Mouse (Mus musculus) liver, adult 2 months (tissue): ENCODE measurements around the gene Cdh24. TPM values are rescaled to one million over a fixed set of nuclear protein-coding genes. Genes with fewer than 3 reads are reported as not detected.

Experiments used
- DNase-seq: peaks from one replicate; pipeline ENCODE4 v3.0.0-alpha.2; 2011; ENCODE audit warnings: low read depth, low spot score; ENCODE audit errors: extremely low read depth
- H3K27ac ChIP-seq: fragments of 200-500 bp; replicated peaks from 2 replicates; pipeline ENCODE4 v1.5.1; 2012; ENCODE audit warnings: low read depth, mild to moderate bottlenecking, control low read depth, inconsistent platforms, low read length; ENCODE audit not compliant: insufficient read depth
- H3K27me3 ChIP-seq: fragments of 200-500 bp; 2 replicates; pipeline ENCODE4 v1.6.1; 2012; ENCODE audit warnings: mild to moderate bottlenecking, moderate library complexity, low read length, inconsistent platforms; ENCODE audit not compliant: control insufficient read depth, insufficient read depth
- H3K36me3 ChIP-seq: fragments of 200-500 bp; 2 replicates; pipeline ENCODE4 v1.6.1; 2012; ENCODE audit warnings: low read length, inconsistent platforms; ENCODE audit not compliant: control insufficient read depth, insufficient read depth
- H3K4me1 ChIP-seq: fragments of 200-500 bp; 2 replicates; pipeline ENCODE4 v1.6.1; 2011; ENCODE audit warnings: low read length; ENCODE audit not compliant: control insufficient read depth, insufficient read depth
- H3K4me3 ChIP-seq: fragments of 200-500 bp; 2 replicates; pipeline ENCODE4 v1.5.1; 2011; ENCODE audit warnings: low read depth, mild to moderate bottlenecking, control low read depth, low read length, moderate library complexity; ENCODE audit not compliant: insufficient read depth
- H3K79me2 ChIP-seq: fragments of 200-500 bp; 2 replicates; pipeline ENCODE4 v1.6.1; 2012; ENCODE audit warnings: inconsistent platforms, mild to moderate bottlenecking, low read length, moderate library complexity; ENCODE audit not compliant: control insufficient read depth, insufficient read depth
- H3K9ac ChIP-seq: fragments of 200-500 bp; 2 replicates; pipeline ENCODE4 v1.6.1; 2012; ENCODE audit warnings: low read depth, mild to moderate bottlenecking, control low read depth, inconsistent platforms, low read length
- CTCF ChIP-seq: fragments of 200-500 bp; IDR thresholded peaks from 2 replicates; pipeline ENCODE4 v1.5.1; 2011; ENCODE audit warnings: low read depth, low read length, control low read depth
- POLR2A ChIP-seq: fragments of 200-500 bp; IDR thresholded peaks from 2 replicates; pipeline ENCODE4 v1.6.1; 2011; ENCODE audit warnings: low read length, control low read depth; ENCODE audit not compliant: insufficient read depth; ENCODE audit errors: extremely low read depth
- WGBS: fragments of 180-500 bp; shearing (Covaris S2); methylation state at CpG from one replicate; pipeline ENCODE4 v1.1.7; 2018; 5-methylcytosine and 5-hydroxymethylcytosine counted together
- polyA plus RNA-seq: library from polyadenylated mRNA; depleted of rRNA; stranded (reverse); fragments of >200 nt; gene quantifications from 2 replicates; pipeline ENCODE4 v1.2.3, GENCODE M21; 2012; rRNA removed
- total RNA-seq: library from RNA; depleted of rRNA; stranded (reverse); fragments of >200 nt; gene quantifications from 2 replicates; pipeline ENCODE4 v1.2.3, GENCODE M21; 2014; rRNA removed

Gene Cdh24
- total and polyA plus RNA-seq, 2 experiments, result 0.09 to 0.73 TPM

DNA sequence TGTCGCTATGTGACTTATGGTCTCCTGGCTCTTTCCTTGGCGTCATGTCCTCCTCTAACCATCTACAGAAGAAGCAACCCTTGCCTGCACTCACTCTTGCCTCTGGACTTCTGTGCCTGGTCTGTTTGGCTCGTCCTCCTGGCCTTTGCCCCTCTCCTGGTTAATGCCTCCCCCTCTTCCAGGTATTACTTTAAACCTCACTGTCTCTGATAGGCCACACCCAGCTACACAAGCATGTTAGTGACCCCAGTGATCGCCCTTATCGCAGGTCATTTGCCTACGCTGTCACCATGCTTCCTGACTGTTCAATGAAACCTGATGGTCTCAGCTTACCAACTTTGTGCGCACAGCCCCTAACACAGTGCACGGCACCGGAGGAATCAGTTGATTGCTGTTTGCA, 58.6 kb downstream of the Cdh24 start:
- TF ChIP-seq CTCF (no peak), POLR2A (no peak)
- no peaks in the 10 kb centered on the region for H3K27me3 ChIP-seq
- peaks cover 30% of the 10 kb centered on the region for H3K4me1 ChIP-seq
- H3K27ac ChIP-seq, result peak overlapping the region; percentile 62
- DNase-seq, result peak; percentile 86
- no peak overlapping the region for H3K9ac ChIP-seq
- no peaks in the 10 kb centered on the region for H3K79me2 ChIP-seq
- H3K36me3 ChIP-seq, result no peaks in the 10 kb centered on the region
- no peak overlapping the region for H3K4me3 ChIP-seq
- WGBS, result 29% methylated on average over 9 of the region's 9 CpGs

Other genes with a start within 250 kb of the Cdh24 start
- 2.2 and 2.3 TPM in 2 replicates for gene Slc7a7, start 223.6 kb downstream of the Cdh24 start, total RNA-seq
- gene Slc7a7, start 223.6 kb downstream of the Cdh24 start, polyA plus RNA-seq, result 2.6 and 4.1 TPM in 2 replicates
- gene Mrpl52, start 214.5 kb downstream of the Cdh24 start, total RNA-seq, result 77.8 and 85.8 TPM in 2 replicates
- gene Mrpl52, start 214.5 kb downstream of the Cdh24 start, polyA plus RNA-seq, result 876 and 1,262 TPM in 2 replicates
- gene Mmp14, start 209.8 kb downstream of the Cdh24 start, total RNA-seq, result 9.0 and 12.4 TPM in 2 replicates
- gene Mmp14, start 209.8 kb downstream of the Cdh24 start, polyA plus RNA-seq, result 44.0 and 52.6 TPM in 2 replicates
- 7.1 and 10.4 TPM in 2 replicates for gene Lrp10, start 177.2 kb downstream of the Cdh24 start, total RNA-seq
- gene Lrp10, start 177.2 kb downstream of the Cdh24 start, polyA plus RNA-seq, result 41.3 and 50.3 TPM in 2 replicates
- gene Rem2, start 165.3 kb downstream of the Cdh24 start, total RNA-seq, result not detected in 2 replicates
- gene Rem2, start 165.3 kb downstream of the Cdh24 start, polyA plus RNA-seq, result 0.10 TPM in 1 of 2 replicates, not detected in the other
- 7.4 and 8.0 TPM in 2 replicates for gene Prmt5, start 123.8 kb downstream of the Cdh24 start, total RNA-seq
- gene Prmt5, start 123.8 kb downstream of the Cdh24 start, polyA plus RNA-seq, result 9.5 and 17.0 TPM in 2 replicates
- 13.7 and 13.8 TPM in 2 replicates for gene Haus4, start 86.7 kb downstream of the Cdh24 start, total RNA-seq
- gene Haus4, start 86.7 kb downstream of the Cdh24 start, polyA plus RNA-seq, result 7.4 and 10.9 TPM in 2 replicates
- gene Ajuba, start 63.8 kb downstream of the Cdh24 start, total RNA-seq, result 3.8 TPM in 2 replicates
- 9.9 and 12.2 TPM in 2 replicates for gene Ajuba, start 63.8 kb downstream of the Cdh24 start, polyA plus RNA-seq
- gene 4931414P19Rik, start 35.4 kb downstream of the Cdh24 start, total RNA-seq, result 3.0 and 3.1 TPM in 2 replicates
- gene 4931414P19Rik, start 35.4 kb downstream of the Cdh24 start, polyA plus RNA-seq, result 2.6 and 4.3 TPM in 2 replicates
- 179 and 181 TPM in 2 replicates for gene Psmb5, start 23.3 kb downstream of the Cdh24 start, total RNA-seq
- gene Psmb5, start 23.3 kb downstream of the Cdh24 start, polyA plus RNA-seq, result 217 and 221 TPM in 2 replicates
- gene Psmb11, start 19.9 kb downstream of the Cdh24 start, total RNA-seq, result not detected in 2 replicates
- gene Psmb11, start 19.9 kb downstream of the Cdh24 start, polyA plus RNA-seq, result not detected in 2 replicates
- not detected in 2 replicates for gene Gm17606, start 412 bp downstream of the Cdh24 start, total RNA-seq
- not detected in 2 replicates for gene Gm17606, start 412 bp downstream of the Cdh24 start, polyA plus RNA-seq
- gene 1700123O20Rik, start 44.9 kb upstream of the Cdh24 start, total RNA-seq, result 30.6 and 36.0 TPM in 2 replicates
- gene 1700123O20Rik, start 44.9 kb upstream of the Cdh24 start, polyA plus RNA-seq, result 36.7 and 39.0 TPM in 2 replicates
- 39.7 and 44.3 TPM in 2 replicates for gene Acin1, start 45.6 kb upstream of the Cdh24 start, total RNA-seq
- gene Acin1, start 45.6 kb upstream of the Cdh24 start, polyA plus RNA-seq, result 39.0 and 49.1 TPM in 2 replicates
- gene Gm29776, start 57.5 kb upstream of the Cdh24 start, total RNA-seq, result not detected in 2 replicates
- gene Gm29776, start 57.5 kb upstream of the Cdh24 start, polyA plus RNA-seq, result not detected in 2 replicates
- gene Cebpe, start 70.8 kb upstream of the Cdh24 start, total RNA-seq, result 5.6 and 7.9 TPM in 2 replicates
- gene Cebpe, start 70.8 kb upstream of the Cdh24 start, polyA plus RNA-seq, result 12.4 and 12.9 TPM in 2 replicates
- gene Slc7a8, start 140.6 kb upstream of the Cdh24 start, total RNA-seq, result 1.0 and 1.8 TPM in 2 replicates
- gene Slc7a8, start 140.6 kb upstream of the Cdh24 start, polyA plus RNA-seq, result 2.2 and 2.9 TPM in 2 replicates
- not detected in 2 replicates for gene Rnf212b, start 172.8 kb upstream of the Cdh24 start, total RNA-seq
- gene Rnf212b, start 172.8 kb upstream of the Cdh24 start, polyA plus RNA-seq, result not detected in 2 replicates
- gene Homez, start 229.6 kb upstream of the Cdh24 start, total RNA-seq, result 1.9 and 2.5 TPM in 2 replicates
- gene Homez, start 229.6 kb upstream of the Cdh24 start, polyA plus RNA-seq, result 2.1 and 3.3 TPM in 2 replicates
- 4.9 and 6.4 TPM in 2 replicates for gene Ppp1r3e, start 236.2 kb upstream of the Cdh24 start, total RNA-seq
- 7.5 and 8.7 TPM in 2 replicates for gene Ppp1r3e, start 236.2 kb upstream of the Cdh24 start, polyA plus RNA-seq
- gene Bcl2l2, start 242.0 kb upstream of the Cdh24 start, total RNA-seq, result 14.1 and 17.2 TPM in 2 replicates
- gene Bcl2l2, start 242.0 kb upstream of the Cdh24 start, polyA plus RNA-seq, result 17.3 and 19.5 TPM in 2 replicates
- gene Gm20521, start 242.1 kb upstream of the Cdh24 start, total RNA-seq, result 0.13 TPM in 1 of 2 replicates, not detected in the other
- gene Gm20521, start 242.1 kb upstream of the Cdh24 start, polyA plus RNA-seq, result 7.9 TPM in 1 of 2 replicates, not detected in the other